Mouse (Mus musculus): ENCODE results near the gene Cmc1.

DNA sequence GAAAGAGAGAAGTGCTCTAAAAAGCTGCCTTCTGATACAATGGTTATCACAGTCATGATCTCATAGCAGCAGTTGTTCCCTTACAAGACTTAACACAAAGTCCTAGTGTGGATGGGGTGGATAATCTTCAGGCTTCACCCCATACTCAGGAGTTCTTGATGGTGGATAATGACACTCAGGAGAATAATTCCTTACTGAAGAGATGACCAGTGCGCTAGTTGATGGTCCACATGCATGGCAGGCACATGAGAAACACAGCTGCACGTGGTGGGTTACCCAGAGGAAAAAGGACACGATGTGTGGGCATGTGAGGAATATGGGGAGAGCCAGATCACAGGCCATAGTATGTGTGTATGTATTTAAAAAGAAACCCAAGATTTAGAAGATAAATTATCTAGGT, 106.4 kb downstream of the Cmc1 start:
- no peak for TF ChIP-seq CTCF (conservative IDR thresholded peaks at IDR 0.05 in 1 of 2, IDR thresholded peaks at IDR 0.05 in 1 of 2; ENCODE audit: low read depth in 2 of 2, low read length in 2 of 2)
- no peak for TF ChIP-seq UBTF (IDR thresholded peaks at IDR 0.05; ENCODE audit: low read depth, low read length)
- no peak for TF ChIP-seq SIN3A (IDR thresholded peaks at IDR 0.05; ENCODE audit: low read length)
- no peak for TF ChIP-seq EP300 (IDR thresholded peaks at IDR 0.05; ENCODE audit: low read length)
- TF ChIP-seq POLR2A (IDR thresholded peaks at IDR 0.05; ENCODE audit: low read depth, low read length), result no peak
- TF ChIP-seq JUND (conservative IDR thresholded peaks at IDR 0.05; ENCODE audit: low read depth, low read length), result no peak
- TF ChIP-seq MEF2A (IDR thresholded peaks at IDR 0.05; ENCODE audit: borderline replicate concordance, low read depth, low read length), result no peak
- TF ChIP-seq ELF1 (IDR thresholded peaks at IDR 0.05; ENCODE audit: low read depth, low read length), result no peak
- TF ChIP-seq TCF12 (IDR thresholded peaks at IDR 0.05; ENCODE audit: low read depth, low read length), result no peak
- no peak for TF ChIP-seq TBP (conservative IDR thresholded peaks at IDR 0.05; ENCODE audit: low read depth, low read length)
- TF ChIP-seq CHD1 (IDR thresholded peaks at IDR 0.05; ENCODE audit: low read depth, low read length), result no peak
- no peak for TF ChIP-seq RCOR1 (conservative IDR thresholded peaks at IDR 0.05; ENCODE audit: low read depth, low read length)
- TF ChIP-seq MAX (IDR thresholded peaks at IDR 0.05; ENCODE audit: low read length), result no peak
- no peak for TF ChIP-seq POLR2AphosphoS2 (IDR thresholded peaks at IDR 0.05; ENCODE audit: low read depth, low read length)
